Mouse (Mus musculus) inflammation-experienced regulatory T-cells, adult 6 months (primary cell): ENCODE measurements around the gene D630045J12Rik. TPM values are rescaled to one million over a fixed set of nuclear protein-coding genes. Genes with fewer than 3 reads are reported as not detected.

Source experiments
- ATAC-seq: one replicate; pipeline ENCODE4 v1.8.0; 2017
- polyA plus RNA-seq, 3 experiments: library from polyadenylated mRNA; unstranded; fragments of 100-300 nt; shearing (Covaris generic); gene quantifications; one replicate each; pipeline ENCODE4 v1.2.1; 2017

The D630045J12Rik gene
- polyA plus RNA-seq: under 1 TPM in 1 of 3 experiments, not detected in 2; 0.08 TPM

DNA sequence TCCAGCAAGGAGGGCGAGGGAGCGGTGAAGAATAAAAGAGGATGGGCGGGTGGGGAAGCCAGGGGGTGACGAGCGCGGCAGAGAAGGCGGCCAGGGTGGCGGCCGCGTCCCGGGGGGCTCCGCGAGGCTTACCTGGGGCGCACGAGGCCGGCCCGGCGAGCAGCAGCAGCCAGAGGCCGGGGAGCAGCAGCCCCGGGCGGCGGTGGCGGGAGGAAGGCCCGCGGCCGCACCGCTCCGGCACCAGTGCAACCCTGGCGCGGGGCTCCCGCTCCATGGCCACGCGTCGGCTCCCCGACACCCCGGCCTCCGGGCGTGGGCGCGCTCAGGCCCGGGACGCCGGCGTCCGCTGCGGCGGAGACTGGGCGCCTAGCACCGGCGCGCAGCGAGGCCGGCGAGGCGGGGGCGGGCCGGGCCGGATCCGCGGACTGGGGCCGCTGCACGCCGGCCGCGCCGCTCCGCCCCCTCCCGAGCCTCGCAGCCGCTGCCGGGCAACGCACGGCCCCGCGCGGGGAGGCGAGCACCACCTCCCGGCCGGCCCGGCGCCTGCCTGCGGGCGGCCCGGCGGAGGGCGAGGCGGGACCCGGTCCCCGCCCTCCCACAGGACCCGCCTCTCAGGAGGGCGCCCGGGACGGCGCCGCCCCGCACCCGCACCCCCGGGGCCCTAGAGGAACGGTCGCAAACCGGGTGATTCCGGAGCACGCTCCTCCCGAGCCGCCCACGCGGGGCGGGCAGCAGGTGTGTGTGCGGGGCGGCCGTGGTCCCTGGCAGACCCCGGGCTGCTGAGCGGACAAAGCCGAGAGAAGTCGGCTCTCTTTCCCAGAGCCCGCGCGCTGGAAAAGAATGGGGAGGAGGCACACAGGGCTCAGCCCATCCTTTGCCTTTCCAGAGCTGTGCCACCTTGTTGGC, at the start of gene D630045J12Rik:
Gene D630045J12Rik, minus strand, starts transcription at position 274 of the 906 bp plus-strand sequence.
- peak; percentile 56 for ATAC-seq

DNA sequence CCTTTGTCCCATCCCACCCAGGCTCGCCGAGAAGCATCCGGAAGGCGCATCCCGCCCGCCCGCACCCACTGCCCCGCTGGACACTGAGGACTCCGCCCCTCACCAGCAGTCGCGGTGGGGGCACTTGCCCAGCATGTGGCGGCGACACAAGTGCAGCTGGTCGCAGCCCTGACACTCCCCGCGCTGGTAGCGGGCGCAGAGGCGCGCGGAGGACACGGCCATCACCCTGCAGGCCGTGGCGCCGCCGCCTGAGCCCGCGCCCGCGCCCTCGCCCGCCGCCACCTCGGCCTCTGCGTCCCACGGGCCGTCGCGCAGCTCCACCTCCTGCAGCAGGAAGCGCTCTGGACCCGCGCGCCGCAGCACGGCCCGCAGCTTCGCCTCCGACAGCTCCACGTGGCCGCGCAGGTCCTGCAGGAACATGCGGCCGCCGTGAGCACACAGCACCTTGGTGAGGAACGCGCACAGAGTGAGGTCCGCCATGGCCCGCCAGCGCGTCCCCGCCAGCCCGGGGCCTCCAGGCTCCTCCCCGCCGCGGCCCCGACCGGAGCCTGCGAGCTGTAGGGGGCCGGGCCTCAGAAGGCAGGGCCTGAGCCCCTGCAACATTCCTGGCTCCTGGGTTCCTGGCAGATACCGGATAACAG, 45.1 kb upstream of the D630045J12Rik start, which contains the start of gene Zc3hav1l:
Gene Zc3hav1l, minus strand, starts transcription at position 499 of the 641 bp plus-strand sequence.
- peak; percentile 68 for ATAC-seq

DNA sequence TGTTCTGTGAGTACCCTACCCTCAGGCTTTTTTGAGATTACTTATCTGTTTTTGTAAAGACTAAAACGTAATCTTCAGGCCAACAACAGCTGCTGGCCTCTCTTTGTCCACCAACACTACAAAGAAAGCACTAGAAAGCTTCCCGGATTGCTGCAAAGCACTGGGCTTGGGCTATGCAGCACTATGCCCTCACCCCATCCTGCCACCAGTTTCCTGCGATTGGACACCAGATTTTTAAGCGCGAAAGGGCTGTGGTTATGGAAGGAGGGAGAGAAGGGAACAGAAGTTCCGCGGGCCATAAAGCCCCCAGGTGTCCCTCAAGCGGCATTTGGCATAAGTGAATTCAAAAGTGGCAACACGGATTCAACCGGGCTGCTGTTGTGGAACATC, 44.4 kb upstream of the D630045J12Rik start:
- ATAC-seq: no peak

DNA sequence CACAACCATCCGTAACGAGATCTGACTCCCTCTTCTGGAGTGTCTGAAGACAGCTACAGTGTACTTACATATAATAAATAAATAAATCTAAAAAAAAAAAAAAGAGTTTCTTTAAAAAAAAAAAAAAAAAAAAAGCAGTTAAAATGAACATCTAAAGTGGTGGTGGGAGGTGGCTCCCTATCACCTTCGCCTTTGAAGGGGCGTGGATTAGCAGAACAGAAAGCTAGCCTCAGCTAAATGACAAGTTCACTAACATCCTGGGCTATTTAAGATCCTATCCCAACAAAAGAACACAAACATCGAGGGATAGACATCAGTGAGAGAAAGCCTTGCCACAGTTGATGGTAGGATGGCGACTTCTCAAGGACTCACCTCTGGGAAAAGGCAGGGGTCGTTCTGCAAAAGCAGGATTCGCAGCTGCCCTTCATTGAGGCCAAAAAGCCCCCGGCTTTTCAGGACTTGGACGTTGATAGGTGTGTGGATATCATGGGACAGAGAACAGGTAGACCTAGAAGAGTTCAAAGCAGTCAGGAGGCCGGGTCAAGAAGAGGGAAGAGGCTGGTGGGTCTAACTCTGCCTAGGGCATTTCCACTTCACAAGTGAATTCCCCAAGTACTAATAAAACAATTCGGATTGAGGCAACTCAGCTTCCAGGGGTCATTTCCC, 43.9 kb upstream of the D630045J12Rik start:
- no peak for ATAC-seq

DNA sequence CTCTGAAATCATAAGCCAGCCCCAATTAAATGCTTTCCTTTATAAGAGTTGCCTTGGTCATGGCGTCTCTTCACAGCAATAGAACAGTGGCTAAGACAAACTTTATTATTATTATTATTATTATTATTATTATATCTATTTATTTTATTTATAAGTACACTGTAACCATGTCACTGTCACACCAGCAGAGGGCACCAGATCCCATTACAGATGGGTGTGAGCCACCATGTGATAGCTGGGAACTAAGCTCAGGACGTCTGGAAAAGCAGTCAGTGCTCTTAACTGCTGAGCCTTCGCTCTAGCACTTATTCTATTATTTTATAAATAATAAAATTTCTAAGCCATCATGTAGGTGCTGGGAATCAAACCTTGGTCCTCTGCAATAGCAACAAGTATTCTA, 39.9 kb upstream of the D630045J12Rik start:
- no peak for ATAC-seq

DNA sequence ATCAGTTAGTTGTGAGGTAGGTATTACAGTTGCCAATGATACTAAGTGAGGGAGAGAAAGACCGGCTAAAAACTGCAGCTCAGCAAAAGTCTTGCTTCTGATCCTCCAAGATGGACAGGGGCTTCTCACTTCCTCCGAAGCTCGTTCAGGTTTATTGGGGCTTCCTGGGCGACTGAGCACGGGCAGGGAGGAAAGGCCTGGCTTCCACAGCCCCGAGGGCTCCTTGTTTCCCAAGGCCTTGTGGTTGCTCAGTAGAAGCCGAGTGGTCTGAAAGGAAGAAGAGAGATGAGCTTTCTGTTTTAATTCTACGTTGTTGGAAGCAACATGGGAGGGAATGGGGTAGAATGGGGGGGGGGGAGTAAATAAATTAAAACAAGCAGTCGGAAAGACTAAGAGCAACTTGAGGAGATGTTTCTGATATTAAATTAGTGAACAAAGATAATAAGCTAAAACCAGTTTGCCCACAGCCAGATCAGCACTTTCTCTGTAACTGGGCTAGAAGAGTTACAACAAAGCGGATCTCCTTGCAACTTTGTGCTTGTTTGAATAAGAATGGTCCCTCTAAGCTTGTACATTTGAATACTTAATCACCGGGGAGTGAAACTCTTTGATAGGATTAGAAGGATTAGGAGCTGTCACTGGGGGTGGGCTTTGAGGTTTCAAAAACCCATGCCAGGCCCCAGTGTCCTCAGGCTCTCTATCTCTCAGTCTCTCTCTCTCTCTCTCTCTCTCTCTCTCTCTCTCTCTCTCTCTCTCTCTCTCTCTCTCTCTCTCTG, 39.2 kb upstream of the D630045J12Rik start:
- ATAC-seq: no peak

DNA sequence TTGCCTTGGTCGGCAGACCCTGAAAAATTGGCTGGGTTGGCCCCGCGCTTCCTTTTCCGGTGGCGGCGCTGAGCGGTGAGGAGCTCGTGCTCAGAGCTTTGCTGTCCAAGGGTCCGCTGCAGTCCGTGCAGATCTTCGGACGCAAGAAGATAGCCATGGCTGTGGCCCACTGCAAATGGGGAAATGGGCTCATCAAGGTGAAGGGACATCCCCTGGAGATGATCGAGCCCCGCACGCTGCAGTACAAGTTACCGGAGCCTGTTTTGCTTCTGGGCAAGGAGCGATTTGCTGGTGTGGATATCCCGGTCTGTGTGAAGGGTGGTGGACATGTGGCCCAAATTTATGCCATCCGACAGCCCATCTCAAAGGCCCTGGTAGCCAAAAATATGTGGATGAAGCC, 30.6 kb upstream of the D630045J12Rik start:
- ATAC-seq: no peak

DNA sequence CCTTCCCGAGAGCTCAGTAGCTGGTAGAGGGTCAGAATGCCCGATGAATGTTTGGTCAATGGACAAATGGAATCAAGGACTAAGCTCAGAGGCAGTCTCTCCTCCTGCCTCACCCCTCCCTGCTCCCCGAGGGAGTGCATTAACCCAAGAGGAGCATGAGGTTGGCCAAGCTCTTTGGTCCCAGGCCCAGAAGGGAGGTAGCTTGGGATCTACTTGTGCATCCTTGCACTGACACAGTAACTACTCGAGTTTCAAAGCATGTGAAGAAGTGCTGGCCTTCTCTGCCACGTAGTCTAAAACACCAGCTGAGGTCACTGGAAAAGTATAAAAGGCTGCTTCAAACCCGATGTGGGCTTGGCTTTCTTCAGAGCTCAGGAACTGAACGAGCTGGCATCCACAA, 10.7 kb upstream of the D630045J12Rik start:
- no peak for ATAC-seq

DNA sequence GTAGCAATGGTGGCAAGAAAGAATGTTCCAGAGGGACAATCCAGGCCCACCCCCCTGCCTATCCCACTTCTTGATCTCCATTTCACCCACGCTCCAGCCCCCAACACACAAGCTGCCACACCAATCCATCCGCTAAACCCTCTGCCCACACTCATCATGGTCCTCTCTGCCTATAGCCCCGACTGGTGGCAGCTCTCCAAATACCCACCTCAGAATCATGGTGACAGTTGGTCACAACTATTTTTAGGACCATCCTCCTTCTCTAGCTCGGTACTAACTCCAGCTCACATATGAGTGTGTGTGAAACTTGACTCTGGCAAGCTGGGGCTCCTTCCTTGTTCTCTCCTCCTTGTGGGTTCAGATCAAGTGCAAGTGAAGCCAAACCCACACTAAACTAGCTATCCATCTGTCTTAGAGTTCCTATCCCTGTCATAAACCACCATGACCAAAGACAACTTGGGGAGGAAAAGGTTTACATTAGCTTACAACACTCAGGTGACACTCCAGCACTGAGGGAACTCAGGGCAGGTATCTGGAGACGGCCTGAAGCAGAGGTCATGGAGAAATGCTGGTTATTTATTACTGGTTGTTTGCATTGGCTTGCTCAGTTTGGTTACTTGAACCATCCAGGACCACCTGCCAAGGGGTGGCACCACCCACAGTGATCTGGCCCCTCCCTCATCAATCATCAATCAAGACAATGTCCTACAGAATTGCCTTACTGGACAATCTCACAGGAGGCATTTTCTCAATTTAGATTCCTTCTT, 9.8 kb upstream of the D630045J12Rik start:
- no peak for ATAC-seq

DNA sequence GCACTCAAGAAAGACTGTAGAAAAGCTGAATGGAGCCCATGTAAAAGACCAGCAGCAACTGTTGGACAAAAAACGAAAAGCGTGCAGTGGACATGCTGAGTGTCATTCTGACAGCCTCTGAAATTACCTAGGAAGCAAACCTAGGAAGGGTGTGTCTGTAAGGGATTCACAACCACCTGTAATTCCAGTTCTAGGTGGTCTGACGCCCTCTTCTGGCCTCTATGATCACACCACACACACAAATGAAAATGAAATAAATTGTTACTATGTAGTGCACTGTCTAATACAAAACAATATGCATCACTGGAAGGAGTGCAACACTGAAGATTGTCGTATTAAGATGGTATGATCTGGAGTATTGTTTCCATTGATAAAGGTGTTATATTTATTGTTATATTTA, 8.1 kb upstream of the D630045J12Rik start:
- ATAC-seq: no peak

DNA sequence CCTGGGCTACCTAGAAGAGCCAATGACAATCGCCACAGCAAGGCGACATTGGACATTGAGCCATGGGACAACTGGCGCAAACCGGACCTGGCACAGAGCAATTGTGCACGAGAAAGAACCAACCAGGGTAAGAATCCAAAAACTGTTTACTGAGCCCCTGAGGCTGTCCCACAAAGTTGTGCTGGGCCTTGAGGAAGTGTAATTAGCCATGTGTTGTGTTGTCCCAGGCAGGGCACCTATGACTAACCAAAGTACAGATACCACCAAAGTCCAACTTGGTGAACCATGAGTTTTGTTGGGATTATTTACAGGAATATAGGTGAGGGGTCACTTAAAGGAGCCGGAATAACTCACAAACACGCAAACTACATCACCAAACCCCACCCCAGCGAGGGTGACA, 3.7 kb upstream of the D630045J12Rik start:
- no peak for ATAC-seq

DNA sequence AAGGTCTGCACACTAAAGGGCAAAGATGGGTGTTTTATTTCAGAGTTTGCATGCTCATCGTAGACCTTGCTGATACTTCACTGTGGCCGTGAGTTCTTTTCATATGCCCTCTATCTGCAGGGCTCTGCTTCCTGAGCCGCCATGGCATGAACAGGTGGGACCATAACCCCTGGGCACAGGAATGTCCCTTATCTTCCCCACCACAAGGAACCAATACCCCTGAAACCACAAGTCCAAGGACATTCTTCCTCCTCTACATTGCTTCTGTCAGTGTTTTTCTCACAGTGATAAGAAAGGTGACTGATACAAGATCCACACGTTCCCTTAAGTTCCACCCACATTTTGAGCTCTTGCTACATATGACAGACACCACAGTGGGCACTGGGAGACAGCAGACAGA, 3.0 kb upstream of the D630045J12Rik start:
- ATAC-seq: no peak

DNA sequence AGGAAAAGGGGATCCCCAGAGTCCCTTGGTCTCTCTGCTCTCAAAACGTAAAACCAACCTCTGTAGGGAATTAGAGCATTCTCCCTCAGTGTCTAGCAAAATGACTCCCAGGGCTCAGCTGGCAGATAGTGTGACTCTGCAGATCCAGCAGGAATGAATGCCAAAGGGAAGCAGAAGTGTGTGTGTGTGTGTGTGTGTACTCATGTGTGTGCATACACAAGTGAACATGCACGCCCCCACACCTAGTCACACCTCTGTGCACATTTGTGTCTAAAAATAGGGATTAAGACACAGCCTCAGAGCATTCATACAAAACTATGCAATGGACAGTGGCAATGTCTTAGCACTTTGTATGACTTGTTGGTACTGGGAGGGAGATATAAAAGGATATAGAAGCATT, 2.0 kb upstream of the D630045J12Rik start:
- ATAC-seq: no peak

DNA sequence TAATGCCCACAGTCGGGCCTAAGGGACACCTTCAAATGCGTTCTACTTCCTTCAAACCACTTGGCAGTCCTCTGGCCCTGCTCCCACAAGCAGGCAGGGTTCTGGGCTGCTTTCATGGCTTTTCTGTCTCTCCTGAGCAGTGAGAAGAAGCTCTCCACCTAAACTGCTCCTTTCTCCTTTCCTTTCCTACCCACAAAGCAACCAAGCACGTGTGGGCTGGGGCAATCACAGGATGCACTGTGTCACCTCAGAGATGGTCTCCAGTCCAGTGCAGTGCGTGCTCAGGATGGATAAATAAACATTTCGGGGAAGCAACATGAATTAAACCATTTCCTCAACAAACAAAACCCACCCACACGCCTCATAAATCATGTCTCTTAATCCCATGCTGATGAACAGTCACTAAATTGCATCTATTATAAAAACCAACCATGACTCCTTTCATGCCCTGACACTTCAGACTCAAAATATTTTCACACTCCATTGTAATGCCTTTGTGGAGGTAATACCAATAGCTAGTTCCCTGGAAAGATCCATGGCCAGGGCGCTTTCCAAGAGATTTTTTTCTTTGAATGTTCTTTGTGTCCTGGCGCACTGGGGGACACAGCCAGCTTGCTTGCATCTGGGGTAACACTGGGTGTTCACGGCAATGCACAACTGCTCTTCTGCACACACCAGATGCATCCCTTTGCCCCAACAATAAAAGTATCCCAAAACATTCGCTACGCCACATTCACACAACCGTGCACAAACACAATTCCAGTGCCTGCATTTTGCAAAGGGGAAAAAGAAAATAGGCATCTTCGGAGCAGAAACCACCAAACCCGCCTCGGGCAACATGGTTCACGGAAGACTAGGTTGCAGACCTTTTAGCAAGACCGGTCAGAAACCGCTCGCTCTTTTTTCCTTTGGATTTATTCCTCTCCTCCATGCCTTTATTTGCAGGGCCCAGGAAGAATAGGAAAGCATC, 758 bp downstream of the D630045J12Rik start:
- ATAC-seq: no peak

DNA sequence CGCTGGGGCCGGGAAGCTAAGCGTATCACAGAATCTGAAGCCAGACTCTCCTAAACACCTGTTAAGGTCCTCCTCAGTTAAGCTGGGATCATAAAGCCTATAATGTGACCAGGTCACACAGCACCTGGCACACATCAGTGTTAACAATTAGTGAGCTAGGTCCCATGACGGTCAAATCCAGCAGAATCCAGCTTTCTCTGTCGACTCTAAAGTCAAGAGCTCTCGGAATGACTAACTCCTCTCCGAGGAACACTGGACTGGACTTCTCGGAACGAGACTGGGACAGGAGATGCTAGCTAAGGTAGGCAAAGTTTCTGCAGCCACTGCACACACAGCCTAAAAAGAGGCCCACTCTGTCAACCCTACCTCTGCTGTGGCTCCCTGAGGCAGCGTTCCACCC, 1.7 kb downstream of the D630045J12Rik start:
- ATAC-seq: no peak

DNA sequence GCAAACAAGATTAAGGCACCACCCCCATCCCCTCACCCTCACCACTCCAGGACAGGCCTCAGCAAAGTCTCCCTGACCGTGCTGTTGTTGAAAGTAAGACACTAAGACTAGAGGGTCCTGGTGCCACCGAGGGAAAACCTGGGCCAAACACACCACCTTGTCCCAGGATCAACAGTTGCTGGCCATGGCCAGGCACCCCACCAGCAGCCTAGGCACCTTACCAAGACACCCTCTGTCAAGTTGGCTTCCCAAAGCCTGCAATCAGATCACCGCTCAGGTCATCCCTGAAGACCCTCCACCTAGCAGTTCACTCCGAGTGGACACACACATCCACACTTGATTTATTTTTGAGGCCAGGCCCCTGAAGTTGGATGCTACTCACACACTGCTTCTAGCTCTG, 2.3 kb downstream of the D630045J12Rik start:
- no peak for ATAC-seq

DNA sequence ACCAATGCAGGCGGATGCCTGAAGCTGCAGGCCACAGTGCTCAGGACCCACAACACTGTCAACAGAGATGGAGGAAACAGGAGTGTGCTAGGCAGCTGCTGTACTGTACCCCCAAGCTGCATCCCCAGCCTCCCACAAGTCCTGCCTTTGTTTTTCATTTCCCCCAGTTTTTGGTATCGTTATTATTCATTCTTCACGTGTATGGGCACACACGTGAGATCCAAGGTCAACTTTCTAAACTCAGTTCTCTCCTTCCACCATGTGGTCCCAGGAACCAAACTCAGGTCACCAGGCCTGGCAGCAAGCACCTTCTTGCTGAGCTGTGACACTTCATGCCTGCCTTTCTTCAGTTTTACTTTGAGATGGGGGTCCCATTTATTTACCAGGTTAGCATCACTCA, 6.4 kb downstream of the D630045J12Rik start:
- no peak for ATAC-seq

DNA sequence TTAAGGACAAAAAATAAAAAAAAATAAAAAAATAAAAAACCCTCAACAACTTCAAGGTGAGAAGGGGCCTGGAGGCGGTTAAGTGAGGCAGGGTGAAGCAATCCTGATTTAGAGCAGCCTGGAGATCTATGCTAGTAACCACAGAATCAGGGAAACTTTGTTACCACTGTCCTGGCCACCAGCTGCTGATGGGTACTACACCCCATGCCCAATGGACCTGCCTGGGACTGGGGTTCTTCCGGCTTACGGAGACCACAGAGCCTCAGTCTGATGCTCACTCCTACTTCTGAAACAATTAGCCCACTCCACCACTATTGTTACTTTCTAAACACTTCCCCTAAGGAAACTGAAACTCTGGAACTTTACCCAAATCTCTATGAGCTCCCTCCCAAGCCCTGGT, 9.0 kb downstream of the D630045J12Rik start:
- no peak for ATAC-seq

DNA sequence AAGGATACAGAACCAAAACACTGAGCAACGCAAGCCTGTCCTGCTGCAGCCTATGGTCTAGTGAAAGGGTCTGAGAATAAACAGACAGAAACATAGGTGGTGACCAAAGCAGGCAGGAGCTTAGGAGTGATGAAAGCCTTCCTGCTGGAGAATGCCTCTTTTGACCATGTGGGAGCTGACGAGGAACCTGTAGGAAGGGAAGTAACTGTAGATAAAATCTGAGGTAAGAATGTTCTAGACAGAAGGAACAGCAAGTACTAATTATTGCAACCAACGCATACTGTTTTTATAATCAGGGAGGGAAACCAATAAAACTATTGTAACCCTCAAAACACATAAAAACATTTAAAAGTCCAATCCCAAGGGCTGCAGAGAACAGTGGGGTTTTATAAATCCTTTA, 9.6 kb downstream of the D630045J12Rik start:
- no peak for ATAC-seq

DNA sequence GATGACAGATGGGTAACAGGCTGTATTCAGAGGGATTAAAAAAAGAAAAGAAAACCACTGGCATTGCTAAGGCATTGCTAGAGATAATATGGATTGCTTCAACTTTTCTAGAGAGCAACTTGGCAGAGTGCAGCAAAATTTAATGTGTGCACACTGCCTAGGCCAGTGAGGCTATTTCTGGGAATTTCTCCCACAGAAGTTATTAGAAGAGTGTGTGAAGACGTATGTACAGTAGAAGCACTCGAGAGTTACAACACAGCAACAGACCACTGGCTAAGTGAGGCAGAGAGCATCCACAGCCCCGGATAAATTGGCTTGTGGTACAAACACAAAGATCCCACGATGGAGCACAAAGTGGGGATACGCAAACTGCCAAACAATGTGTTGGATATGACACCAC, 11.0 kb downstream of the D630045J12Rik start:
- ATAC-seq: no peak
